Mouse (Mus musculus): ENCODE measurements around the gene Rwdd4a. TPM values are rescaled to one million over a fixed set of nuclear protein-coding genes. Genes with fewer than 3 reads are reported as not detected.
A peak's percentile ranks its signal among the peaks of the same experiment; 100 is the strongest.

Gene Rwdd4a
- 39.0 and 57.0 TPM in 2 replicates for total RNA-seq (2014; fragmentation: Nextera tagmentation)
- total RNA-seq (2017) = 29.7 and 52.0 TPM in 2 replicates

DNA sequence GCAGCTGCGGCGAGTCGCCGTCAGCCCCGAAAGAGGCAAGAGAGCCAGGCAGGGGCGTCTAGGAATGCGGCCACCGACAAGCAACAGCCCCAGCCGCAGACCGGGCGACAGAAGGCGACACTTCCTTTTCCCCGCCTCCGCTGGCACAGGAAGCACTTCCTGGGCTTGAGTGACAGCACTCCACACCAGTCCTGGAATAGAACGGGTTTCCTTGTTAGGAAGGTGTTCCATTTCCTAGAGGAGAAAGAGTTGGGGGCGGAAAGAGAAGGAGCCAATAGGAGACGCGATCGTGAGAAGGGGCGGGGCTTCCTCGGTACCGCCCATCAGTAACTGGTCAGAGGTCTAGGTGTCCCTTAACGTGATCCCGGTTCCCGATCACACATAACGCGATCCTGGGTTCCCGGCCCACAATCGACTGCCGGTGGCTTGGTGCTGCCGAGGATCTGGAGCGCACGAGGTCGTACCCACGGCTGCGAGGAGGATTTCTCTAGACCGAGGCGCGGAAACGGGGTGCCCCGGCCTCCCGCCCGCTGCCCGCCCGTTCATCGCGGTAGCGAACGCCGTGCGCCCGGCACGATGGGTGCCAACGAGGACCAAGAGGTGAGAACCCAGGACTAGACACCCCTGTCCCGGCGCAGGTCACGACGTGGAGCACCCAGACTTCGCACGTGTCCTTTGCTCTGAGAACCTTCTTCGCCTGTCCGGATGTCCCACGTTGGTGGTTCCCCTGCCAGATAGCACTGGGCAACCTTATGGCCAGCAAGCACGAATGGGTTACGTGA is at the start of gene Rwdd4a, which contains the start of gene Trappc11:
TSS of gene Rwdd4a (plus strand) at position 321 of the 782 bp plus-strand sequence.
TSS of gene Trappc11 (minus strand) at position 127 of the 782 bp plus-strand sequence.
- peak; percentile 100 for ATAC-seq (replicated peaks; ENCODE audit: low FRiP score, low TSS enrichment, poor library complexity, severe bottlenecking)

DNA sequence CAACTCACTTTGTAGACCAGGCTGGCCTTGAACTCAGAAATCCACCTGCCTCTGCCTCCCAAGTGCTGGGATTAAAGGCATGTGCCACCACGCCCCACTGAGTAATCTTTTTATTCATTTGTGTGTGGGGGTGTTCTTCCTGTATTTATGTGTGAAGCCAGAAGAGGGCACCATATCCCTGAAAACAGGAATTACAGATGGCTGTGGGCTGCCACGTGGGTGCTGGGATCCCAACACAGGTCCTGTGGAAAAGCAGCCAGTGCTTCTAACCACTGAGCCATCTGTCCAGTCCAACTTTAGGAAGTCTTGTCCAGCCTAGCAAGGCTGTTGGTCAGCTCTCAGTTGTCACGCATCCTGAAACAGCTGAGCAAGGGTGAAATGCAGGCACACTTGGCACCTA is 46.2 kb upstream of the Rwdd4a start:
- no peak for ATAC-seq (replicated peaks; ENCODE audit: low FRiP score, low TSS enrichment, poor library complexity, severe bottlenecking)

DNA sequence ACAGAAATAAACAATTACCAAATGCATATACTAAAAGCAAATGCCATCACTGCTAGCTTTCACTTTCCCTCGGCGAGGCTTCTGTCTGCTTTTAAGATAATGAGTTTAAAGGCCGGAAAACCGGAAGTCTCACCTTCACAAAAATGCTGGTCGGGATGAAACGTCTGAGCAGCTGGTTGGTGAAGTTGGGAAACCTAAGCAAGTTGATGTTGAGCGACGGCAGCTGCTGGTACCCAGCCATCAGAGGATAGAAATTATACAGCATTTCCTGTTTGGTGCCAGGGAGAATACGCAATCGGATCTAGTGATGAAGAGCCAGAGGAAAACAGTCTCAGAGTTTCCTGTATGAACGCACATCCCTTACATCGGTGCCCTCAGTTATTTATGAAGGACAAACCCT is 40.4 kb upstream of the Rwdd4a start:
- no peak for ATAC-seq (replicated peaks; ENCODE audit: low FRiP score, low TSS enrichment, poor library complexity, severe bottlenecking)

DNA sequence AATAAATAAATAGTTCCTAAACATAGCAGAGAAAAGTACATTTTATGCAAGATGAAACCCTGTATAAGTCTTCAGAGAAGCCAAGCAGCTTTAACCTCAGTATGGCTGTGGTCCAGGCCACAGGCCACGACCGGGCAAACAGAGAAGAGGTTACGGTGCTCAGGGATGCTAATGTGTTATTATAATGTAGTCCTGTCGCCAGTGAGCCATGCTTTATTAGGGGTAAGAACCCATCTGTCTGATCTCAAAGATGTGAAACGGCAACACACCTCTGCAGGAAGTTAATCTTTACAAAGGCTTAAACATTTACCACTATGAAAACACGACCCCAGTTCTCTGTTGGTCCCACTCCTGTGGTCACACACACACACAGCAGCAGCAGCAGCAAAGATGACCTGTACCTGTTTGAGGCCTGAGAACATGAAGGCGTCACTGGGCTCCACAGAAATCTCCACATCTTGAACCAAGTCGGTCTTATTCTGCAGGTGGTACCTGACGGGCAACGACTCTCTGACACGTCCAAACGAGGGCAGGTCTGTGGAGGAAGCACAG is 38.8 kb upstream of the Rwdd4a start:
- no peak for ATAC-seq (replicated peaks; ENCODE audit: low FRiP score, low TSS enrichment, poor library complexity, severe bottlenecking)

DNA sequence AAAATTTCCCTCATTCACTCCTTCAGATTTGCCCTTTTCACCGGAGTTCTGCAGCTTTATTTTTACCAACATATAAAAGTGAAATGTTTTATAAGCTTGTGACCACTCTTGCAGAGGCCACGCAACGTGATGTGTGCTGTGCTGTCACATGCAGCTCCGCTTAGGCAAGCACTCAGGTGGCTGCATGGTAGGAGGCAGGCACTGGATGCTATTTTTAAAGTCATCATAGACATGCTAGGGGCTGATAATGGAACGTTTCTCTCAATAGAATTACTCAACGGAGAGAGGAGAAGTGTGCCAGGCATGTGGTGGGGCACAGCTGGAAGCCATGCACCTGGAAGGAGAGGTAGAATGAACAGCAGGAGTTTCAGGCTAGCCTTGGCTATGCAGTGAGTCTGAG is 38.0 kb upstream of the Rwdd4a start:
- ATAC-seq (replicated peaks; ENCODE audit: low FRiP score, low TSS enrichment, poor library complexity, severe bottlenecking) = no peak

DNA sequence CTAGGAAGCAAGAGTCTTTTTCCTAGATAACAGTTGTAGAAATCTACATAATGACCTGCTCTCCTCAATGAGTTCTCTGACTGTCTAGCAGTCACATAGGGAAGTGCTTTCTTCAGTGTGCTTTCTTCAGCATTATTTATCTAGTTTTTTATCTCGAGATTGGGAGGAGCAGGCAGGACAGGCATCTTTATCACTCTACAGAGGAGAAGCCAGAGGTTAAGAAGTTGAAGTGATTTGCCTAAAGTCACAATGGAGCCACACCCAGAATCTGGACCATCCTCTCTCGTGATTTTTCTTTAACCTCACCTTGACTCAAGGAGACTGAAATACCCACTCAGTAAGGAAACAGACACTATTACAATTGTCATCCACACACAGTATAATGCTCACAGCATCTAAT is 31.5 kb upstream of the Rwdd4a start:
- no peak for ATAC-seq (replicated peaks; ENCODE audit: low FRiP score, low TSS enrichment, poor library complexity, severe bottlenecking)

DNA sequence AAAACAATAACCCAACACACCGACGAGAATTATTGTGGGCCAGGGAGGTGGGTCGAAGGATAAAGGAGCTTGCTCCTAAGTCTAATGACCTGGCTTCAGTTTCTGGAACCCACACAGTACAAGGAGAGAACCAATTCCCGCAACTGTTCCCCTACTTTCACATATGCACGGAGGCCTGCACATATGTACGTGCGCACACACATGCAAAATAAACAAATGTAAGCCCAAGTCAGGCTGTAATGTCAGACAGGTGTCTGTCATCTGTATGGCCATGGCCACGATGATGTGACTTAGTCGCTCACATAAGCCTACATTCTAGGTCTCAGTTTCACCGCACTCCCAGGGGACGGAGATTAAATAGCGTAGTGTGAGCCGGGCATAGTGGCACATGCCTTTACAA is 30.9 kb upstream of the Rwdd4a start:
- ATAC-seq (replicated peaks; ENCODE audit: low FRiP score, low TSS enrichment, poor library complexity, severe bottlenecking) = no peak

DNA sequence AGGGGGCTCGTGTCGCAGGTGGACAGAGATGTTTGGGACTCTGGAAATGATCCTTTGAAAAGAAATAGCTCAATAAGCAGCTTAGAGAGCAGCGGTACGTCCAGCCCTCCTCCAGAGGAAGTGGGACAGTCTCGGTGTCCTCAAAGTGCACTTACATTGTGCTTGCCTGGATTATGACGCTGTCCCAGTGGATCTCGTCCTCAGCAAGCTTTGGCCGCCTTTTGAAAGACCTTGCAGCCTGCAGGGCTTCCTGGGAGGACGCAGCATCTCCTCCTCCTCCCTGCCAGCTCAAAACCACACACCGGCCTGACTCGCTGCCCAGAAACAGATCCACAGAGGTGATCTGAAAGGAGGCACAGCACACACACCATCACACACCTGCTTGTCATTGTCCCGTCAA is 28.0 kb upstream of the Rwdd4a start:
- no peak for ATAC-seq (replicated peaks; ENCODE audit: low FRiP score, low TSS enrichment, poor library complexity, severe bottlenecking)

DNA sequence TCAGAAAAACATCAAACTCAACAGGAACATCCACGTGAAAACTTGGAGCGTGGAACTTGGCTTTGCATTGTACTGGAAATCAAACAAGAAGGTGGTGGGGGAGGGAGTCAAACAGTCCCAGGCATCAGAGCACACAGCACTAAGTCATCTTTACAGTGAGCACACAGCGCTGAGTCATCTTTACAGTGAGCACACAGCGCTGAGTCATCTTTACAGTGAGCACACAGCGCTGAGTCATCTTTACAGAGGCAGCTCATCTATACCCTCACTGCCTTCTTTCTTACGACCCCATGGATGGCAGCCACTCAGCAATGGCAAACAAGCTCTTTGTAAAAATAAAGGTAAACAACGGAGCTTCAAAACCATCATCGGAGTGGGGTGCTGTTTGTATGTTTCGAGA is 22.5 kb upstream of the Rwdd4a start:
- ATAC-seq (replicated peaks; ENCODE audit: low FRiP score, low TSS enrichment, poor library complexity, severe bottlenecking) = no peak; the same call in 1 of the 2 replicates

DNA sequence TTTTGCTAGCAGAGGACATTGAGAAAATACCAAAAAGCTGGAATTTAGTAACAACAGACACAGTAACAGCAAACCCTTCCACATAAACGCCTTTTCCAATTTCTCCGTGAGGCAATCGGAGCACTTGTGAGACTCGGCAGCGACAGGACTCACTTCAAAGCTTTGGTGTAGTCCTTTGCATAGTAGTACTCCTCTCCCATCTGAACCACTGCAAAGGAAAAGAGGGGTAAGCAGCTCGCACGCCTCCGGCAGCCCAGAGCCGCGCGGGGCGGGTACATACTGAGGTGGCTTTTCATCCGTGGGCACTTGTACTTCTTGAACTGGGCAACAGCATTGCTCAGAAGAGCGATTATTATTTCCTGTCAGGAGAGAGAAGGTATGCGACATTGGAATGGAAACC is 19.9 kb upstream of the Rwdd4a start:
- no peak for ATAC-seq (replicated peaks; ENCODE audit: low FRiP score, low TSS enrichment, poor library complexity, severe bottlenecking)

DNA sequence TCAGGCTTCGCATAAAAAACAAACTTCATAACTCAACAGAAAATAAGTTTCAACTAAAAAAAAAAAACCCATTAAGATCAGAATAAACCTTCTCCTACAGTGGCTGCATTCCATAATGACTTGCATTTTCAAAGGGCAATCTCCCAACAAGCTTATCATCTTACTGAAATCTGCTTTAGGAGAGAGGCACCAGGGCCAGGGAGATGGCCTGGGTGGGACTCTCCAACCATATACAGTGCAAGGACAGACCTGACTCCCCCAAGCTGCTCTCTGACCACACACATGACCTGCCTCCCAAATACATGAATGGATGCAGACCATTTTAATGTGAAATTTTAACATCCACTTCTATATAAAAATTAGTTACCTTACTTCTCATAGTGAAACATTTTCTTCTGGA is 5.4 kb upstream of the Rwdd4a start:
- peak; percentile 62 for ATAC-seq (replicated peaks; ENCODE audit: low FRiP score, low TSS enrichment, poor library complexity, severe bottlenecking)

DNA sequence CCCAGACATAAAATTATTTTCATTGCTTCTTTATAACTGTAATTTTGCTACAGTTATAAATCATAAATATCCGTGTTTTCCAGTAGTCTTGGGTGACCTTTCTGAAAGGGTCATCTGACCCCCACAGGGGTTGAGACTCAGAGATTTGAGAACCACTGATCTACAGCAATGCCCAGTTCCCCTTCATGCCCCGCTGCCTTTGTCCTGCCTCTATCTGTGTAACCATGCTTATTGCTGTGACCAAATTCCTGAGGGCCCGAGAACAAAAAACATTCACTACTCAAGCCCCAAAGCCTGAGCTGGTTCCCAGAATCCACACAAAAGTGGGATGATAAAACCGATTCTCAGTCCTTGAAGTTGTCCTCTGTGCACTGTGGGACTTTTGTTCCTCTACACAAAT is 4.9 kb downstream of the Rwdd4a start:
- no peak for ATAC-seq (replicated peaks; ENCODE audit: low FRiP score, low TSS enrichment, poor library complexity, severe bottlenecking)

DNA sequence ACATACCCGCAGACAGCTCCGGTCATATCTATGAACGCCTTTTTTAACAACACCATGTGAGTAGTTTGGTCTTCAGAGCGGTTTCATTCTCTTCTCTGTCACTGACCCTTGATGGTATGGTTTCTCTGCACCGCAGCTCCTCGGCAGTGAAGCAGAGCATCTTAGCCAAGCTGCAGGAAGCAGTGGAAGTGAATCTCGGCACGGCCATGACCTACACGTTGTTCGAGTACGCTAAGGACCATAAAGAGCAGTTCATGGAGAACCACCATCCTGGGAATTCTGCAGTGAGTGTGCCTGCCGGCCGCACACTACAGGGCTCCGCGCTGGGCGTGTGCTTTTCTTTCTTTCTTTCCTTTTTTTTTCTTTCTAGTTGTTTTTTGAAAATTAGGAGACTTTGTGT is 9.3 kb downstream of the Rwdd4a start:
- ATAC-seq (replicated peaks; ENCODE audit: low FRiP score, low TSS enrichment, poor library complexity, severe bottlenecking) = no peak

DNA sequence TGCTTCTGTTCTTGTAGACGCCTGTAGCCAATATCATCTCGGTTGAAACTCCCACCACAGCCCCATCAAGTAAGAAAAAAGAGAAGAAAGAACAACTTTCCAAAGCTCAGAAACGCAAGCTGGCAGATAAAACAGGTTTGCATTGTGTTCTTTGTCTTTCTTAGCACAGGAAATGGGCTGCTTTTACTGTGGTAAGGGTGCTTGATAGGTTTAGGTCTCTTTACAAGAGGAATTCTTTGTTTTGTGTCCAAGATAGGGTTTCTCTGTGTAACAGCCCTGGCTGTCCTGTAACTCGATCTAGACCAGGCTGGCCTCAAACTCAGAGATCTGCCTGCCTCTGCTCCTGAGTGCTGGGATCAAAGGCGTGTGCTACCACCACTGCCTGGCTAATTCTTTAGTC is 10.6 kb downstream of the Rwdd4a start:
- ATAC-seq (replicated peaks; ENCODE audit: low FRiP score, low TSS enrichment, poor library complexity, severe bottlenecking) = no peak

DNA sequence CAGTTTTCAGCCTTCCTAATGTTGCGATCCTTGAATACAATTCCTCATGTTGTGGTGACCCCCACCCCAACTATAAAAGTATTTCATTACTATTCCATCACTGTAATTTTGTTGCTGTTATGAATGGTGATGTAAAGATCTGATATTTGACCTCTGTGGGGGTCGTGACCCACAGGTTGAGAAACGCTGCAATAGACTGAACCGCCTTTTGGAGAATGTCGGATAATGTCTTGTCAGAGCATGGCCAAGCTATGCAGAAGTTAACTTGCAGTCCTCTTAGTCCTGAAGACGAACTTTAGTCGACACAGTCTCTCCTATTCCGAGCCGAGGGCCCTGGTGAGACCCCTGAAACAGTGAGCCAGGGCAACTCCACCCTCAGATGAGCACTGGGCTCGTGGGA is 13.6 kb downstream of the Rwdd4a start:
- no peak for ATAC-seq (replicated peaks; ENCODE audit: low FRiP score, low TSS enrichment, poor library complexity, severe bottlenecking)

DNA sequence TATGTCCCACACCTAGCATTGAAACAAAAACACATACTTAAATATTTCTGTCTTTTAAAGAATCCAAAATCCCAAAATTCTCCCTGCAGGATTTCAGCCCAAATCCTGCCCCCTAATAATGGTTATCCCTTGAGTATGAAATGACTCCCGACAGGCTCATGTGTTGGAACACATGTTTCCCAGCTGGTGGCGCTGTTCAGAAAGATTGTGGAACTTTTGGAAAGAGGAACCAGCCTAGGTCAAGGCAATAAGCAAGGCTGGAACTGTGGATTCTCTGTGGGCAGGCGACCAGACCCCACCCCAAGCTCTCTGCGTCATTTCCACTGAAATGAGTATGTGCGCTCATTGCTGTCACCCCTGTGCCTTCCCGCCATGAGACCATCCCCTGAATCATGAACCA is 20.1 kb downstream of the Rwdd4a start:
- no peak for ATAC-seq (replicated peaks; ENCODE audit: low FRiP score, low TSS enrichment, poor library complexity, severe bottlenecking)

DNA sequence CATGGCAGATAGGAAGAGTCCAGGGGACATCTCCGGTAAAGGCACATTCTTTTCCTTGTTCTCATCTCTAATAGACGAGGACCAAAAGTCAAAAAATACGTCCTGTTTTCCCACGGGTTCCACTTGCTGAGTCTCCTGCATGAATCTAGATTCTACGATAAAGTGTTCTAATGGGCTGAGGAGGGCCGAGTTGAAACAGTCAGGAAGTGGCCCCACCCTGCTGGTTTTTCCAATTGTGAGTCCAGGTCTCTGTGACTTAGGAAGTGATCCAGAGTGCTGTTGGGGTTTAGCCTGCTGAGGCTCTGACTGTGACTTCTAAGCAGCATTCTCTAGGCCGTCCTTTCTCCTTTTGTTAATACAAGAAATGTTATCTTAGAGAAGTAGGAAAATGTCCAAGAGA is 23.0 kb downstream of the Rwdd4a start:
- no peak for ATAC-seq (replicated peaks; ENCODE audit: low FRiP score, low TSS enrichment, poor library complexity, severe bottlenecking)

DNA sequence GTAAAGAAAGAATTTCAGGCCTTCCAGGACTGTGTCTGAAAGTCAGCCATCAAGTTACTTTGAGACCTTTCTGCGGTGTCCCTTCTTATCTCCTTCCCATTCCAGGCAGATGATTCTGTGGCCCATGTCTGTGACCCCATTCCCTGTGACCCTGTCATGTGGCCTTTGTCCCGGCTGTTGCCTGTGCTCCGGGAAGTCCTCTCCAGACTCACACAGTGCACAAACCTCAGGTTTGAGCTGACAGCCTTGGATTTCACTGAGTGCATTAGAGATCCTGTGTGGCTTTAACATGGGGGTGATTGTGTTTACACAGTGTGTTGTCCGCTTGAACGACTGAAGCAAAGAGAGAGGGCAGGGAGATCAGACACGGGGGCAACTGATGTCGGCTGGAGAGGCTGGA is 24.8 kb downstream of the Rwdd4a start:
- no peak for ATAC-seq (replicated peaks; ENCODE audit: low FRiP score, low TSS enrichment, poor library complexity, severe bottlenecking)

DNA sequence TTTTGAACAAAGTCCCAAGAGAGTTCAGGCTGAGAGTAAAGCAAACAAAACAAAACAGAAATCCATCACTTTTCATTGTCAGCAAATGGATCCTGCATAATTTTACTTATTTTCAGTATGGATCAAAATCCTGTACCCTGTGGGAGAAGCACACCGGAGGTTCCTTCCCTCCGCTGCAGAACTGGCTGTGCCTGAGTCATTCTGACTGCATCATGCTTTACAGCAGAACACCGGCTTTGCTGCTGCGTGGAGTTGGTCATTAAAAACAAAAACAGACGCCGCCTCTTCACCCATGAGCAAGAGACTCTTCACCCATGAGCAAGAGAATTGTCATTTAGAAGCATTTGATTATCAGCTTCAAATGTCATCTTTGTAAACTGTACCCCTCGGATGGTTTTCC is 27.3 kb downstream of the Rwdd4a start:
- no peak for ATAC-seq (replicated peaks; ENCODE audit: low FRiP score, low TSS enrichment, poor library complexity, severe bottlenecking)

DNA sequence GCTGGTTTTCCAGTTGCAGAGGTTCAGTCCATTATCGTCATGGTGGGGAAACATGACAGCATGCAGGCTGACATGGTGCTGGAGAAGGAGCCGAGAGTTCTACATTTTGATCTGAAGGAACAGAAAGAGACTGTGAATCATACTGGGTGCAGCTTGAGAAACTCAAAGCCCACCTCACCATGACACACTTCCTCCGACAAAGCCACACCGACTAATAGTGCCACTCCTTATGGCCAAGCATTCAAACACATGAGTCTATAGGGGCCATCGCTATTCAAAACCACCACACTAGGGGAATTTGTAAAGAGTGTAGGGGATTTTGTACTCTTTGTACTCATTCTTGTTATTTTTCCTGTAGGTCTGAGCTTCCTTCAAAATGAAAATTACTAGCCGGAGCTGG is 33.1 kb downstream of the Rwdd4a start:
- no peak for ATAC-seq (replicated peaks; ENCODE audit: low FRiP score, low TSS enrichment, poor library complexity, severe bottlenecking)

DNA sequence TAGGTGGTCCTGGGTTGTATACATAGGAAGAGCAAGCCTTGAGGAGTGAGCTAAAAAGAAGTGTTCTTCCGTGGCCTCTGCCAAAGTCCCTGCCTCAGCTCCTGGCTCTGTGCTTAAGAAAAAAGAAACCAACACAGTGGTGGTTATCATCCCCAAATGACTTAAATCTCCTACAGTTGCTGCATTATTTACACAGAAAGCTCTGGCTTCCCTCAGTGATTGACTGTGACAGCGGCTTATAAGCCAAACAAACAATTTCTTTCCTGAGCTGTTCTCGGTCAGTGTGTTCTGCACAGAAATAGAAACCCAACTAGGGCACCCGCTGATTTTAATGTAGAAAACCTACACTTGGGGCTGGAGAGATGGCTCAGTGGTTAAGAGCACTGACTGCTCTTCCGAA is 34.6 kb downstream of the Rwdd4a start:
- no peak for ATAC-seq (replicated peaks; ENCODE audit: low FRiP score, low TSS enrichment, poor library complexity, severe bottlenecking)
